Mouse (Mus musculus): Measurements from ENCODE around the gene Zfp445. TPM values are rescaled to one million over a fixed set of nuclear protein-coding genes. Genes with fewer than 3 reads are reported as not detected.

Zfp445 gene
- polyA plus RNA-seq, 1 experiment from 2014 or later: 63.9 TPM

Other genes with a start within 250 kb of the Zfp445 start
- gene Topaz1, start 118.7 kb downstream of the Zfp445 start, polyA plus RNA-seq (2015; fragmentation: Nextera tagmentation; extraction: Ambion mirVana): not detected in 2 replicates
- gene Tcaim, start 60.5 kb downstream of the Zfp445 start, polyA plus RNA-seq (2015; fragmentation: Nextera tagmentation; extraction: Ambion mirVana): 7.5 and 7.7 TPM in 2 replicates
- gene Gm35549, start 22.0 kb downstream of the Zfp445 start, polyA plus RNA-seq (2015; fragmentation: Nextera tagmentation; extraction: Ambion mirVana): 0.85 and 1.1 TPM in 2 replicates
- 5.3 and 6.5 TPM in 2 replicates for gene Zkscan7, start 19.7 kb upstream of the Zfp445 start, polyA plus RNA-seq (2015; fragmentation: Nextera tagmentation; extraction: Ambion mirVana)
- 17.5 and 18.4 TPM in 2 replicates for gene Zfp105, start 57.1 kb upstream of the Zfp445 start, polyA plus RNA-seq (2015; fragmentation: Nextera tagmentation; extraction: Ambion mirVana)
- gene 1110059G10Rik, start 85.0 kb upstream of the Zfp445 start, polyA plus RNA-seq (2015; fragmentation: Nextera tagmentation; extraction: Ambion mirVana): 28.1 and 29.2 TPM in 2 replicates
- 39.1 and 40.0 TPM in 2 replicates for gene Kif15, start 85.0 kb upstream of the Zfp445 start, polyA plus RNA-seq (2015; fragmentation: Nextera tagmentation; extraction: Ambion mirVana)
- 26.0 and 27.3 TPM in 2 replicates for gene Tmem42, start 155.3 kb upstream of the Zfp445 start, polyA plus RNA-seq (2015; fragmentation: Nextera tagmentation; extraction: Ambion mirVana)
- 0.42 and 0.47 TPM in 2 replicates for gene Tgm4, start 168.7 kb upstream of the Zfp445 start, polyA plus RNA-seq (2015; fragmentation: Nextera tagmentation; extraction: Ambion mirVana)
- 74.8 and 78.9 TPM in 2 replicates for gene Zdhhc3, start 247.2 kb upstream of the Zfp445 start, polyA plus RNA-seq (2015; fragmentation: Nextera tagmentation; extraction: Ambion mirVana)
- 98.0 and 105 TPM in 2 replicates for gene Exosc7, start 247.2 kb upstream of the Zfp445 start, polyA plus RNA-seq (2015; fragmentation: Nextera tagmentation; extraction: Ambion mirVana)

All from embryonic facial prominence, embryonic 15.5 days (tissue).